Mouse (Mus musculus): ENCODE data around the gene Raph1. TPM values are rescaled to one million over a fixed set of nuclear protein-coding genes. Genes with fewer than 3 reads are reported as not detected.
A peak's percentile ranks its signal among the peaks of the same experiment; 100 is the strongest.
"Not testable (repeated sequence)": the region's sequence is repeated elsewhere in the genome, so short reads cannot be mapped to it uniquely, and the experiment has no call there.

Raph1 gene
- polyA plus RNA-seq, 1 experiment from 2014 or later = 51.7 TPM

- no peaks in the 10 kb centered on the region for H3K27me3 ChIP-seq
- no peak overlapping the region for H3K4me2 ChIP-seq
- 89% methylated on average over 4 of the region's 4 CpGs for WGBS
- no peaks in the 10 kb centered on the region for H3K9me3 ChIP-seq (replicated peaks)
- H3K4me1 ChIP-seq (replicated peaks) = peaks cover 4% of the 10 kb centered on the region; the same call in 1 of the 2 replicates
- H3K9ac ChIP-seq = no peak overlapping the region
- no peak for ATAC-seq (replicated peaks; ENCODE audit: insufficient number of reproducible peaks, insufficient read depth, low FRiP score, low read depth)
- no peak overlapping the region for H3K27ac ChIP-seq
- peaks cover 70% of the 10 kb centered on the region for H3K36me3 ChIP-seq
- H3K4me3 ChIP-seq = no peak overlapping the region
Measured at GRCm38 (mm10) chr1:60490510-60490909, 76.4 kb downstream of the Raph1 start.

- Histone ChIP-seq H3K9me3 (replicated peaks) (no peaks in the 10 kb centered on the region), H3K4me1 (replicated peaks) (peaks cover 4% of the 10 kb centered on the region; the same call in 1 of the 2 replicates), H3K27ac (no peak overlapping the region), H3K4me2 (no peak overlapping the region), H3K9ac (no peak overlapping the region), H3K36me3 (peaks cover 64% of the 10 kb centered on the region), H3K4me3 (no peak overlapping the region), H3K27me3 (no peaks in the 10 kb centered on the region)
- no peak for ATAC-seq (replicated peaks; ENCODE audit: insufficient number of reproducible peaks, insufficient read depth, low FRiP score, low read depth)
- 93% methylated on average over 2 of the region's 2 CpGs for WGBS
Measured at GRCm38 (mm10) chr1:60489660-60490059, 77.2 kb downstream of the Raph1 start.

GRCm38 (mm10) chr1:60488635-60489034 lies 78.3 kb downstream of the Raph1 start:
- H3K27ac ChIP-seq = no peak overlapping the region
- H3K27me3 ChIP-seq = no peaks in the 10 kb centered on the region
- peaks cover 60% of the 10 kb centered on the region for H3K36me3 ChIP-seq
- no peaks in the 10 kb centered on the region for H3K9me3 ChIP-seq (replicated peaks)
- WGBS = 77% methylated on average over 8 of the region's 8 CpGs
- H3K9ac ChIP-seq = no peak overlapping the region
- H3K4me3 ChIP-seq = no peak overlapping the region
- no peak for ATAC-seq (replicated peaks; ENCODE audit: insufficient number of reproducible peaks, insufficient read depth, low FRiP score, low read depth)
- peaks cover under 1% of the 10 kb centered on the region; the same call in 1 of the 2 replicates for H3K4me1 ChIP-seq (replicated peaks)
- H3K4me2 ChIP-seq = no peak overlapping the region

DNA sequence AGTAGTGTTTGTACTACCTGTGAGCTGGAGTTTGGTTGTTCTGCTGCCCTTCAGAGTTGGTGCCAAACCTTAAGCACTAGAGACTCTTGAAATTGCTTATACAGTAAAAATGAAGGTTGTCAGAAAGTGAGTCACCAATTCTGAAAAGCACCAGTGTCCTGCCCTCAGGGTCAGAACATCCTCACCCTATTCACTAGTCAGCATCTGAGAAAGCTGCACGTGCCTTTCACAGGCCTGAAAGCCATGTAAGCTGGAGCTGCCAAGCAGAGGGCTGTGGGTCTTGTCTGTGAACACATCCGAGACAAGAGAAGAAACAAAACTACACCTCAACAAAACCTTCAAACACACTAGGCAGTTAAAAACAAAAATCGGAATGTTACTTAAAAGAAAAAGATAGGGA lies 81.3 kb downstream of the Raph1 start:
- peaks cover 45% of the 10 kb centered on the region for H3K36me3 ChIP-seq
- no peak for ATAC-seq (replicated peaks; ENCODE audit: insufficient number of reproducible peaks, insufficient read depth, low FRiP score, low read depth)

DNA sequence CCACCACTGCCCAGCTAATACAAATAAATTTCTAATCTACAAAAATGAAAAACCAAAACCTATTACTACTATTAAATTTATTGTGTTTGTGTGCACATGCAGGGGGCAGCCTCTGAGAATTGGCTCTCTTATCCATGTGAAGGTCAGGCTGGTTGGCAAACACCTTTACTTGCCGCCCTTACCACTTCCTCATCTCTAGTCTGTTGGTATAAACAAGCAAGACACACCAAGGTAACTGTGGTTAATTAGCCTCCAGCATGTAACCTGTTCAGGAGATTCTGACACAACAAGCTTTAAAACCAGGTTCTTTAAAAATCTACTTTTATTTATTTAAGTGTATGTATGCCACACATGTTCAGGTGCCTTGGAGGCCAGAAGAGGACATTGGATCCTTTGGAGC lies 84.0 kb downstream of the Raph1 start:
- Histone ChIP-seq H3K4me2 (no peak overlapping the region), H3K4me1 (replicated peaks) (no peaks in the 10 kb centered on the region), H3K9me3 (replicated peaks) (no peaks in the 10 kb centered on the region), H3K27me3 (no peaks in the 10 kb centered on the region), H3K27ac (no peak overlapping the region), H3K36me3 (peaks cover 39% of the 10 kb centered on the region), H3K9ac (no peak overlapping the region), H3K4me3 (no peak overlapping the region)
- ATAC-seq (replicated peaks; ENCODE audit: insufficient number of reproducible peaks, insufficient read depth, low FRiP score, low read depth) = no peak
- 95% methylated on average over 1 of the region's 1 CpGs for WGBS

More for the DNA sequence above, 81.3 kb downstream of the Raph1 start:
- no peak overlapping the region for H3K27ac ChIP-seq
- no peak overlapping the region for H3K9ac ChIP-seq
- no peak overlapping the region for H3K4me3 ChIP-seq
- no peaks in the 10 kb centered on the region for H3K4me1 ChIP-seq (replicated peaks)
- no peaks in the 10 kb centered on the region for H3K27me3 ChIP-seq
- no peak overlapping the region for H3K4me2 ChIP-seq
- 74% methylated on average over 3 of the region's 3 CpGs for WGBS
- no peaks in the 10 kb centered on the region for H3K9me3 ChIP-seq (replicated peaks)

- H3K27me3 ChIP-seq = no peaks in the 10 kb centered on the region
- H3K4me1 ChIP-seq (replicated peaks) = no peaks in the 10 kb centered on the region
- 54% methylated on average over 1 of the region's 1 CpGs for WGBS
- ATAC-seq (replicated peaks; ENCODE audit: insufficient number of reproducible peaks, insufficient read depth, low FRiP score, low read depth) = no peak
- no peaks in the 10 kb centered on the region for H3K9me3 ChIP-seq (replicated peaks)
- no peak overlapping the region for H3K27ac ChIP-seq
- H3K36me3 ChIP-seq = peaks cover 40% of the 10 kb centered on the region
- H3K9ac ChIP-seq = no peak overlapping the region
- no peak overlapping the region for H3K4me2 ChIP-seq
- H3K4me3 ChIP-seq = no peak overlapping the region
Measured at GRCm38 (mm10) chr1:60481561-60481960, 85.3 kb downstream of the Raph1 start.

- WGBS = 79% methylated on average over 7 of the region's 7 CpGs
- H3K27ac ChIP-seq = no peak overlapping the region
- no peak overlapping the region for H3K9ac ChIP-seq
- peaks cover 13% of the 10 kb centered on the region; the same call in 1 of the 2 replicates for H3K36me3 ChIP-seq
- no peak overlapping the region for H3K4me3 ChIP-seq
- H3K9me3 ChIP-seq (replicated peaks) = no peaks in the 10 kb centered on the region
- no peaks in the 10 kb centered on the region for H3K27me3 ChIP-seq
- H3K4me2 ChIP-seq = no peak overlapping the region
- peaks cover 12% of the 10 kb centered on the region; the same call in 1 of the 2 replicates for H3K4me1 ChIP-seq (replicated peaks)
- ATAC-seq (replicated peaks; ENCODE audit: insufficient number of reproducible peaks, insufficient read depth, low FRiP score, low read depth) = no peak
Measured at GRCm38 (mm10) chr1:60470541-60470940, 96.4 kb downstream of the Raph1 start.

GRCm38 (mm10) chr1:60469491-60469890 lies 97.4 kb downstream of the Raph1 start:
- Histone ChIP-seq H3K9me3 (replicated peaks) (no peaks in the 10 kb centered on the region), H3K27me3 (no peaks in the 10 kb centered on the region), H3K4me2 (no peak overlapping the region), H3K27ac (no peak overlapping the region), H3K9ac (no peak overlapping the region), H3K4me1 (replicated peaks) (peaks cover 12% of the 10 kb centered on the region; the same call in 1 of the 2 replicates), H3K4me3 (no peak overlapping the region), H3K36me3 (peaks cover 13% of the 10 kb centered on the region; the same call in 1 of the 2 replicates)
- ATAC-seq (replicated peaks; ENCODE audit: insufficient number of reproducible peaks, insufficient read depth, low FRiP score, low read depth) = no peak
- WGBS = 53% methylated on average over 2 of the region's 2 CpGs

- WGBS = 56% methylated on average over 1 of the region's 1 CpGs
- H3K27ac ChIP-seq = peak overlapping the region; percentile 51
- no peaks in the 10 kb centered on the region for H3K9me3 ChIP-seq (replicated peaks)
- no peak overlapping the region for H3K4me2 ChIP-seq
- no peak for ATAC-seq (replicated peaks; ENCODE audit: insufficient number of reproducible peaks, insufficient read depth, low FRiP score, low read depth)
- H3K4me3 ChIP-seq = no peak overlapping the region
- H3K27me3 ChIP-seq = no peaks in the 10 kb centered on the region
- H3K4me1 ChIP-seq (replicated peaks) = no peaks in the 10 kb centered on the region
- H3K36me3 ChIP-seq = no peaks in the 10 kb centered on the region; the same call in 1 of the 2 replicates
- H3K9ac ChIP-seq = no peak overlapping the region
Measured at GRCm38 (mm10) chr1:60460623-60461022, 106.3 kb downstream of the Raph1 start.

GRCm38 (mm10) chr1:60449896-60450295 lies 117.0 kb downstream of the Raph1 start:
- H3K36me3 ChIP-seq = peaks cover 30% of the 10 kb centered on the region
- H3K4me2 ChIP-seq = no peak overlapping the region
- H3K9ac ChIP-seq = no peak overlapping the region
- no peak for ATAC-seq (replicated peaks; ENCODE audit: insufficient number of reproducible peaks, insufficient read depth, low FRiP score, low read depth)
- H3K27me3 ChIP-seq = no peaks in the 10 kb centered on the region
- no peaks in the 10 kb centered on the region for H3K9me3 ChIP-seq (replicated peaks)
- no peak overlapping the region for H3K4me3 ChIP-seq
- H3K4me1 ChIP-seq (replicated peaks) = no peaks in the 10 kb centered on the region
- 24% methylated on average over 1 of the region's 1 CpGs for WGBS
- no peak overlapping the region for H3K27ac ChIP-seq

DNA sequence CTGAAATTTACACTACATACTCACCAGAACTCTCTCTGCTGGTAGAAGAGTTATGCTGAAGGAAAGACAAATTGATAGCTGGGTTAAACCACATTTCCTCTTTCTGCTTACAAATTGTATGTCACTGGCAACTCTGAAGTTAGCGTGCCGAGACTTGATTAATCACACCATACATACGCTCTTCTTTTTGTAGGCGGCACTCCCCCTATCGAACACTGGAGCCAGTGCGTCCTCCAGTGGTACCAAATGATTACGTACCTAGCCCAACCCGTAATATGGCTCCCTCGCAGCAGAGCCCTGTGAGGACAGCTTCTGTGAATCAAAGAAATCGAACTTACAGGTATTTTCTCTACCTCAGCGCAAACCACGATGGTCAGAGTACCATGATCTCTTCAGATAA lies 119.8 kb downstream of the Raph1 start:
- Histone ChIP-seq H3K4me2 (no peak overlapping the region), H3K27me3 (no peaks in the 10 kb centered on the region), H3K9ac (no peak overlapping the region), H3K27ac (no peak overlapping the region), H3K4me3 (no peak overlapping the region), H3K9me3 (replicated peaks) (no peaks in the 10 kb centered on the region), H3K4me1 (replicated peaks) (no peaks in the 10 kb centered on the region), H3K36me3 (peaks cover 27% of the 10 kb centered on the region; the same call in 1 of the 2 replicates)
- ATAC-seq (replicated peaks; ENCODE audit: insufficient number of reproducible peaks, insufficient read depth, low FRiP score, low read depth) = no peak
- 82% methylated on average over 12 of the region's 12 CpGs for WGBS

DNA sequence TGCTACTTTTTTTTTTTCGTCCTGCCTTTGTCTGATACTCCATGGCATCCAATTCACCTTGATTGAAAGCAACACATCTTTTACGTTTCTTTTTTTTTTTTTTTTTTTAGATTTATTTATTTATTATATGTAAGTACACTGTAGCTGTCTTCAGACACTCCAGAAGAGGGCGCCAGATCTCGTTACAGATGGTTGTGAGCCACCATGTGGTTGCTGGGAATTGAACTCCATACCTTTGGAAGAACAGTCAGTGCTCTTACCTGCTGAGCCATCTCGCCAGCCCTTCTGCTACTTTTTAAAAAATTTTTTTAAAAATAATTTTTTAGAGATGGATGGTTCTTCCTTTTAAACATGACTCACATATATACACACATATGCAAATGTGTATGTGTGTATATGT lies 125.5 kb downstream of the Raph1 start:
- WGBS = 69% methylated on average over 5 of the region's 5 CpGs
- not testable (repeated sequence) for H3K9me3 ChIP-seq (replicated peaks); H3K27ac ChIP-seq; ATAC-seq (replicated peaks; ENCODE audit: insufficient number of reproducible peaks, insufficient read depth, low FRiP score, low read depth); H3K4me2 ChIP-seq; H3K4me1 ChIP-seq (replicated peaks); H3K9ac ChIP-seq; H3K27me3 ChIP-seq; H3K4me3 ChIP-seq
- peaks cover 16% of the 10 kb centered on the region for H3K36me3 ChIP-seq

All from heart, embryonic 15.5 days (tissue).